18 mouse cellular contexts compared by ENCODE assay signal in genomic region chr15:90153821-90154560, GRCm38 (mm10).
DNase-seq lines count a peak whose midpoint lies in the region; ATAC-seq lines count a peak whose summit lies in the region.
"Had no signal": no experiment of that assay in that cellular context is flagged by ENCODE, and none has a peak within 500 bp of the region (broad histone marks: within the 10 kb centered on the region; RNA-seq: fewer than 3 reads in every experiment).

No protein-coding gene starts in this region.

- H3K4me3 ChIP-seq in neural tube, embryonic 12.5 days: no peak overlapping the region
- H3K4me3 ChIP-seq in neural tube, embryonic 15.5 days (replicated peaks): no peak overlapping the region
- H3K4me3 ChIP-seq: erythroblast, embryonic 14.5 days; heart, embryonic 13.5 days; hindbrain, embryonic 10.5 days; liver, embryonic 15.5 days; midbrain, embryonic 13.5 days had no signal

- H3K36me3 ChIP-seq in neural tube, embryonic 12.5 days: no peaks in the 10 kb centered on the region
- no peaks in the 10 kb centered on the region for H3K36me3 ChIP-seq in neural tube, embryonic 15.5 days
- H3K36me3 ChIP-seq: heart, embryonic 13.5 days; hindbrain, embryonic 10.5 days; liver, embryonic 15.5 days; midbrain, embryonic 13.5 days had no signal

- H3K4me1 ChIP-seq in neural tube, embryonic 12.5 days: no peaks in the 10 kb centered on the region
- H3K4me1 ChIP-seq in neural tube, embryonic 15.5 days: peaks cover 7% of the 10 kb centered on the region
- H3K4me1 ChIP-seq: heart, embryonic 13.5 days; hindbrain, embryonic 10.5 days; liver, embryonic 15.5 days; midbrain, embryonic 13.5 days had no signal

- H3K9ac ChIP-seq in neural tube, embryonic 12.5 days: no peak overlapping the region
- no peak overlapping the region for H3K9ac ChIP-seq in neural tube, embryonic 15.5 days (replicated peaks)
- H3K9ac ChIP-seq: heart, embryonic 13.5 days; liver, embryonic 15.5 days; midbrain, embryonic 13.5 days had no signal

- H3K27me3 ChIP-seq in neural tube, embryonic 12.5 days (replicated peaks): no peaks in the 10 kb centered on the region
- 0 out of 2 replicates have a peak, but pooled peaks cover 3% of the 10 kb centered on the region for H3K27me3 ChIP-seq in neural tube, embryonic 15.5 days (replicated peaks)
- H3K27me3 ChIP-seq: heart, embryonic 13.5 days; liver, embryonic 15.5 days; midbrain, embryonic 13.5 days had no signal

- DNase-seq in embryo, embryonic 10.5 days (ENCODE audit: low spot score): peak; percentile 34
- no peak for DNase-seq in embryo, embryonic 10 days (ENCODE audit: low spot score)
- DNase-seq in left cerebral cortex, postnatal 25 days (ENCODE audit: low spot score in 2 of 2): peak; percentile 25 to 86
- peak; percentile 82 for DNase-seq in telencephalon, adult 2 months (ENCODE audit: low read depth, low spot score)
- no peak for DNase-seq in thymus, postnatal 36 days
- no peak for DNase-seq in gastrocnemius, adult 8-10 months (ENCODE audit: low spot score in 2 of 2)
- DNase-seq: adrenal gland, adult 2 months; cerebellum, postnatal 36 days; gastrocnemius, postnatal 14 days; kidney, adult 2 months; lung, postnatal 36 days had no signal

- 27% methylated on average over 10 of the region's 10 CpGs for WGBS in neural tube, embryonic 12.5 days
- 20% methylated on average over 10 of the region's 10 CpGs for WGBS in neural tube, embryonic 15.5 days

- intact Hi-C loops in left cerebral cortex, postnatal 25 days (cut with DNase I): no loop called here

- H3K27ac ChIP-seq in neural tube, embryonic 12.5 days: no peak overlapping the region
- no peak overlapping the region for H3K27ac ChIP-seq in neural tube, embryonic 15.5 days (replicated peaks)
- H3K27ac ChIP-seq: heart, embryonic 13.5 days; hindbrain, embryonic 10.5 days; liver, embryonic 15.5 days; midbrain, embryonic 13.5 days had no signal

- H3K9me3 ChIP-seq in neural tube, embryonic 12.5 days: 0 out of 2 replicates have a peak, but pooled peaks cover 4% of the 10 kb centered on the region
- no peaks in the 10 kb centered on the region for H3K9me3 ChIP-seq in neural tube, embryonic 15.5 days (replicated peaks)
- H3K9me3 ChIP-seq: heart, embryonic 13.5 days; hindbrain, embryonic 10.5 days; liver, embryonic 15.5 days; midbrain, embryonic 13.5 days had no signal

- H3K4me2 ChIP-seq in neural tube, embryonic 12.5 days (replicated peaks): no peak overlapping the region
- H3K4me2 ChIP-seq in neural tube, embryonic 15.5 days: no peak overlapping the region
- H3K4me2 ChIP-seq: heart, embryonic 13.5 days; liver, embryonic 15.5 days; midbrain, embryonic 13.5 days had no signal

- peak; percentile 92 for ATAC-seq in neural tube, embryonic 12.5 days (ENCODE audit: low FRiP score, low read depth)
- no peak for ATAC-seq in neural tube, embryonic 15.5 days (ENCODE audit: low FRiP score)
- ATAC-seq: midbrain, embryonic 13.5 days had no signal

Comparison
In these comparisons a context has a peak if more than half of its experiments do, and no peak if none do; other contexts are left out.
1. DNase-seq: peak in embryo, embryonic 10.5 days (single experiment), left cerebral cortex, postnatal 25 days (2 of 2) and telencephalon, adult 2 months (single experiment); none in embryo, embryonic 10 days (single experiment), thymus, postnatal 36 days (0 of 2) and gastrocnemius, adult 8-10 months (0 of 2).